Mouse (Mus musculus): Measurements from ENCODE around the gene Nmnat3.

Gene Nmnat3

DNA sequence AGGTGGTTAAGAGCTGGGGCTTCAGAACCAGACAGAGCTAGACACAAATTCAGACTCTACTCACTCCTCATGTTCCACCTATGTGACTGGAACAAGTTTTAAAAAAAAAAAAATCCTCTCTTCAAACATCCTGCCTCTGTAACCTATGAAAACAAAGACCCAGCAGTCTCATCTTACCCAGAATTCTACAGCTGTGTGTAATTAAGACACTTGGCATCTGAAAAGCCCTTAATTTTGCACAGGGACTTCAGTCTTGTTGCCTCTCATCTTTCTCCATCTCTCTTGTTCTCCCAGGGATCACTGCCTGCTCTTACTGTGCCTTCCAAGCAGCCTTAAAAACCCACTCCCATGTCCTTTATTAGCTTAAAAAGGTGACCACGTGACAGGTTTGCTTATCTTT is 133.4 kb downstream of the Nmnat3 start:
- DNase-seq (ENCODE audit: low spot score in 2 of 2), result no peak

GRCm38 (mm10) chr9:98421903-98422302 is 134.7 kb downstream of the Nmnat3 start:
- no peak for DNase-seq (ENCODE audit: low spot score in 2 of 2)

DNA sequence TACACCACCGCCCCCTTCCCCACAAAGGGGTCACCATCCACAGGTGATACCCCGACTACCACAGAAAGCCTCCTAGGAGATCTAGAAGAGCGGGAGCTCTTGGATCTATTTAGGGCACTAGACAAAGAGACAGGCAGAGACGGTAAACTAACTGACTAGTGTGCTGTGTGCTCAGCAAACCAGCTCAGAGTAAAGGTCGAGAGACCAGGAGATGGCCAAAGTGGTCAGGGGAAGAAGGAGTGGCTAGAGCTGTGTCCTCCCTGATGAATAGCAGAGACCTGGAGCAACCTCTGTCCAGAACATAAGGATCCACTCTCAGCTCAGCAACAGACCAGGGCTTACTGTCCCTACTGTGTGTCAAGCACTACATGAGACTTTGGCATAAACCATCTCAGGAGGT is 135.4 kb downstream of the Nmnat3 start, which contains the start of gene Rbp1:
Gene Rbp1 (plus strand): TSS at position 306 of the 400 bp plus-strand sequence.
- no peak for DNase-seq (ENCODE audit: low spot score in 2 of 2)

GRCm38 (mm10) chr9:98423691-98424090 is 136.5 kb downstream of the Nmnat3 start:
- no peak for DNase-seq (ENCODE audit: low spot score in 2 of 2)

GRCm38 (mm10) chr9:98424291-98424690 is 137.1 kb downstream of the Nmnat3 start:
- DNase-seq (ENCODE audit: low spot score in 2 of 2), result no peak

DNA sequence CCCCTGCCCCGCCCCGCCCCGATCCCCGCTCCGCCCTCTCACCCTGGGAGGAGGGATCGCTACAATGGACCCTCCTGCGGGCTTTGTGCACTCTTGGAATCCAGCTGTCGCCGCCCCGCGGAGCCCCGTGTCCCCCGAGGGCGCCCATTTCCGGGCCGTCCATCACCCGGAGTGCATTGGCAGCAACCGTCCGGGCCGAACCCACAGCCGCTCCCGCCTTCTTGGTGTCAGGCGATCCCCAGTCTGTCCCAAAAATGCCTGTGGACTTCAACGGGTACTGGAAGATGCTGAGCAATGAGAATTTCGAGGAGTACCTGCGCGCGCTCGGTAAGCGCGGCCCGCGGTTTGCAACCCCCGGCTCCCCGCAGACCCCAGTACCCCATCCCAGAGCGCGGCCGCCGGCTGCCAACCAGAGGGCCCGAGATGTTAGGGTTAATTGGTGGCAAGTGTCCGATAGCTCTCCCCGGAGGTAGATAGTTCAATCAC is 137.5 kb downstream of the Nmnat3 start:
- DNase-seq (ENCODE audit: low spot score in 2 of 2), result no peak

GRCm38 (mm10) chr9:98425351-98425880 is 138.2 kb downstream of the Nmnat3 start:
- DNase-seq (ENCODE audit: low spot score in 2 of 2), result no peak

DNA sequence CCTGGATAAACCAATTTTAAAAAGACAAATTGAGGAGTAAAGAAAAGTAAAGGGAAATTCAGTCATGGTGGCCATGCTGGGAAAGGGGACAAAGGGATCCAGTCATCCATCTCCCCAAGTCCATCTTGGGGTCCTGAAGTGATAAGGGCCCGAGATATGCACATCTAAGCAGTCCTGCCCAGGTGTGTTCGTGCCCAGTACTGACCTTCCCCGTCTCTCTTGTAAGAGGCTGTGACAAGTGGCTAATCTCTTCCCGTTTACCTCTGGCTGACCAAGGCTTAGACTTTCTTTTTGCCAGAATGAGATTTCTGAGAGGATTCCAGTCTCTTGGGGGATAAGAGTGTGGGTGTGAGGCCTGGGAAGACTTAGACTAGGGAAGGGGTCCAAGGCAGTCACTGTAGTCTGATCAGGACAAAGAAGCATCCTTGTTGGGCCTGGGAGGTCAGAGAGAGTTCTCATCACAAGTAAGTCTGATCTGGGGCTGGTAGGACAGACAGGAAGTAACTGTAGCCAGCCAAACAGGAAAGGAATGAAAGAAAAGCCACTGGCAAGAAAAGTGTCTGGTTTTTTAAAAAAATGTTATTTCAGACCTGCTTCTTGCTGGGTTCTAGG is 140.8 kb downstream of the Nmnat3 start:
- no peak for DNase-seq (ENCODE audit: low spot score in 2 of 2)

- no peak for DNase-seq (ENCODE audit: low spot score in 2 of 2)
Measured at GRCm38 (mm10) chr9:98428783-98429182, 141.5 kb downstream of the Nmnat3 start.

GRCm38 (mm10) chr9:98429806-98430205 is 142.6 kb downstream of the Nmnat3 start:
- no peak for DNase-seq (ENCODE audit: low spot score in 2 of 2)

DNA sequence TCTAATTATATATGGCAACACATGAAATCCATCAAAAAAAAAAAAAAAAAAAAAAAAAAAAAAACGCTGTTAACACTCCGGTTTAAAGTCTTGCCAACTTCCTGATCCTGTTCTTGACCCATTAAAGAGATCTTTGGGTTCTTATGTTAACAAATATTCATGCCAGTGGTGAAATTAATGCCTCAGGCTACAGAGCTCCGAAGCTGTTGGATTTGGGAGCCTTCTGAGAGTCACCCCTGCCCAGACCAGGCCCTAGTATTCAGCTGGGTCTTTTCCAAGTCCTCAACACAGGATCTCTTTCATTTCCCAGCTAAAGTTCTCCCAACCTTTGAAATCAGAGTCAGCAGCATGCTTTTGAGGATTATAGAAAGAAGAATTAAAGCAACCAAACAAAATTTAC is 143.3 kb downstream of the Nmnat3 start:
- no peak for DNase-seq (ENCODE audit: low spot score in 2 of 2)

GRCm38 (mm10) chr9:98433021-98433420 is 145.8 kb downstream of the Nmnat3 start:
- DNase-seq (ENCODE audit: low spot score in 2 of 2), result no peak

GRCm38 (mm10) chr9:98433956-98434588 is 146.8 kb downstream of the Nmnat3 start:
- DNase-seq (ENCODE audit: low spot score in 2 of 2), result no peak

GRCm38 (mm10) chr9:98437819-98438218 is 150.6 kb downstream of the Nmnat3 start:
- no peak for DNase-seq (ENCODE audit: low spot score in 2 of 2)

- DNase-seq (ENCODE audit: low spot score in 2 of 2), result no peak
Measured at GRCm38 (mm10) chr9:98439091-98439490, 151.9 kb downstream of the Nmnat3 start.

- peak in 1 of 2 experiments; percentile 45 for DNase-seq (ENCODE audit: low spot score in 2 of 2)
Measured at GRCm38 (mm10) chr9:98442638-98443037, 155.4 kb downstream of the Nmnat3 start.

GRCm38 (mm10) chr9:98445359-98446149 is 158.3 kb downstream of the Nmnat3 start:
- DNase-seq (ENCODE audit: low spot score in 2 of 2), result no peak

- DNase-seq (ENCODE audit: low spot score in 2 of 2), result no peak
Measured at GRCm38 (mm10) chr9:98450976-98451375, 163.7 kb downstream of the Nmnat3 start.

GRCm38 (mm10) chr9:98466709-98467108 is 179.5 kb downstream of the Nmnat3 start:
- no peak for DNase-seq (ENCODE audit: low spot score in 2 of 2)

Data from cerebellum, postnatal 4 days (tissue).